Mouse (Mus musculus): ENCODE measurements around the gene Timm23.
"Not testable (repeated sequence)": the region's sequence is repeated elsewhere in the genome, so short reads cannot be mapped to it uniquely, and the experiment has no call there.

The Timm23 gene

DNA sequence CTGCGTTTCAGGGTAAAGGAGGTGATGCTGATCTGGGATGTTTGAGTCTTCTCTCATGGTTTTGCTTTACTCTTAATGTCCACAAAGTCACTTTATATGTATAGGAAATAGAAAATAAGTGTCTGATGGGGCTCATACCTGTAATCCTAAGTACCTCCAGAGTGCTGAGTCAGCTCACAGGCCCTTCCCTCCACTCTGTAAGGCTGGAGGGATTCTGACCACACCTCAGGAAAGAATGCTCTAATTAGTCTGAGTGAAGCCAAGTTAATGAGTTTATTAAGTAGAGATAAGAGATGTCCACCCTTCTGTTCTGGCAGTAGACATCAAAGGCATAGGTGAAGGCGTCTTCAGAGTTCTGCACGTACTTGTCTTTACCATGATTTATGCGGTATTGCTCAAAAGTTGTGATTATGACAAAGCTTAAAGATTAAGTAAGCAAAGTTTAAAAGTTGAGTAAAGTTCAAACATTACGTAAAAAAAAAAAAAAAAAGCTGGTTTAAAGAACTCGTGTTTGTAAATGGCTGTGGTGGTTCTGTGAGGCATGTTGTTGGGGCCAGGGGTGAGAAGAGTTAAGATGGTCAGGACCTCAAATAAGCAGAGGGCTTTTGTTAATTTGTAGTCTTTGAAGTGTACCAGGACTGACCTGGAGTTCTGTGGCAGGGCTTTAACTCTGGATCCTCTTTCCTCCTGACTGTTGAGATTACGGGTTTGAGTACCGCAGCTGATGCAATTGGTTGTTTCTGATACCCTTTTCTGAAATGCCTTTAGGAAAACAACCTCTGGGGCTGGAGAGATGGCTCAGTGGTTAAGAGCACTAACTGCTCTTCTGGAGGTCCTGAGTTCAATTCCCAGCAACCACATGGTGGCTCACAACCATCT lies 37.3 kb downstream of the Timm23 start:
- peak; percentile 61 for DNase-seq

DNA sequence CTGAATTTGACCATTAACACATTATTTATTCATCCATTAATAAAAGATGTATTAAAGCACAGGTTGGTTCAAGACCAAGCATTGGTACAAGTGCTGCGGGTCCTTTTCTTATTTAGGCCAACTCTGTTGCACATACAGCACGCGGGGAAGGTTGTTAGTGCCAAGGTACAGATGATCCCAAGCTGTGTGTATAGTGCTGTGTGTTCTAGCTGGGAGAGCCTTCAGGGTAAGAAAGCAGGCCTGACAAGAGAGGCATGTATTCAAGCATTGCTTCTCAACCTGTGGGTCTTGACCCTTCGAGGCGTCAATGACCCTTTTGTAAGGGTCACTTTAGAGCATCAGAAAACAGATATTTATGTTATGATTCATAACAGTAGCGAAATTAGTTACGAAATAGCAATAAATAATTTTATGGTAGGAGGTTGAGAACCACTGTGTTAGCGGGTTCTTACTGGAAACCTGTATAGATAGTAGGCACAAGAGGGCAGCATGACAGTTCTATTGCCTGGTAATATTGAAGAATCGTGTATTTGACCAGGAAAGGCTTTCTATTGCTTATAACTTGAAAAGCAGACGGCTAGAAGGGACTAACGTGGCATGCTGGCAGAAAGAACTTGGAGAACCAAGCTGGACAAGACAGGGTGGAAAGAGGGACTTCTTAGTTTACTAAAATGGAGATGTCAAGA lies 38.4 kb downstream of the Timm23 start:
- DNase-seq, result no peak

DNA sequence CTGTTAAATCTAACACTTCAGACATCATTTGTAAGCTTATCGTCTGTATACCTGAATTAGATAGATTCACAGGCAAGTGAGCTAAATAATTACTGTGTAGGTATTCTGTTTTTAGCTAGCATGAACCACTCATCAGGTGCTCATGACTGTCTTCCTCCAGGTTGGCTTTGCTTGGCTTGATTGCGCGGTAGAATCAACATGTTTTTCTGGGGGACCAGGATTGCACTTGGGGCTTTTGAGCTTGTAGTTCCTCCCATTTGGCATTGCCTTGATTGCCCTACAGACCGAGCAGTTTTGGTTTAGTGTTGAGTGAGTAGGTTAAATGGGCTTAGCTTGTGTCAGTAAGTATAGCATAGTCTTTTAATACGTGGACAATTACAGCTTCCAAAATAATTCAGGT lies 39.5 kb downstream of the Timm23 start:
- no peak for DNase-seq

DNA sequence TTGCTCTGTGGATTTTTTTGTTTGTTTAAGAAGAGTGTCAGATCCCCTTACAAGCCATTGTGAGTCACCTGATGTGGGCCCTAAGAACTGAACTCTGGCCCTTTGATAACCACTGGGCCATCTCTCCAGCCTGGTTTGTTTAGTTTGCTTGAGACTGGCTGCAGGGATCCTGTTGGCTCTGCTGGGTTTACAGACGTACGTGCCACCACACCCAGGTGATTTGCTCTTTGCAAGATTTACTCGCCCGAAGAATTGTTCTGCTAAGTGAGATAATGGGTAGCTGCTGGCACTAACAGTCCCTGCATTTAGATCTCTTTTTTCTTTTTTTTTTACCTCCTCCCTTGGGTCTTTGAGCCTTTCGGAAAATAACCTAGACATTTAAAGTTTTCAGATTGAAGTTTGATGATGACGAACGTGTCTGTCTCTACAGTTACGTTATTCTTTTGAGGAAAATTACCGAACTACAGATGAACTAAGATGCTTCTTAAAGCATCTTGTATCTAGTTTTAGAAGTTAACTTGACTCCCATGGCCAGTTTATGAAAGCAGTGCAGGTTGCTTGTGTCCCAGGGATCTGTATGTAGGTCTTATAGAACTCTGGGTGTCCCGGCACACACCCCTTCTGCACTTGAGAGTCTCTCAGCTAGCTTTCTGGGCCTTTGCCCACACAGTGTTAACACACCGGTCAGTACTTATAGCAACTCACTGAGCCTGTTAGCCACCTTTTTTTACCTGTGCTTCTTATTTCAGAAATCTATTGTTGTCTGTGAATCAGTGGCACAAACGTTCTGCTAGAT lies 40.4 kb downstream of the Timm23 start:
- DNase-seq, result peak; percentile 67

DNA sequence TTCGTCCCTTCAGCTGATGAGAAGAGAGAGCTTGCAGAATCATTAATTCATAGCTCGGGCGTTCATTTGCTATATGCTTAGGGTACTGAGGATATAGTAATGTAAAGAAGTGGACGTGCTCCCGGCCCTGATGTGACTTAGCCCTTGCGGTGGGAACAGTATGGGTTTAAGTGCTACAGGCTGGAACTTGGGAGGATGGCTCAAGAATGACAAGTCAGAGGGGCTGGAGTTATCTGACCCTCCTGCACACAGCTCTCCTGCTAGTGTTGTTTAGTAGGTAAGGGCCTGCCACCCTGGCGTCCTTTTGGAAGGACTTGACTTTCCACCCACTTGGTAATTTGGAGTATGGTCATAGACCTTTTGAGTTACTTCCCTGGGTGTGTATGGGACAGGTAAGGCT lies 41.1 kb downstream of the Timm23 start:
- peak; percentile 48 for DNase-seq

DNA sequence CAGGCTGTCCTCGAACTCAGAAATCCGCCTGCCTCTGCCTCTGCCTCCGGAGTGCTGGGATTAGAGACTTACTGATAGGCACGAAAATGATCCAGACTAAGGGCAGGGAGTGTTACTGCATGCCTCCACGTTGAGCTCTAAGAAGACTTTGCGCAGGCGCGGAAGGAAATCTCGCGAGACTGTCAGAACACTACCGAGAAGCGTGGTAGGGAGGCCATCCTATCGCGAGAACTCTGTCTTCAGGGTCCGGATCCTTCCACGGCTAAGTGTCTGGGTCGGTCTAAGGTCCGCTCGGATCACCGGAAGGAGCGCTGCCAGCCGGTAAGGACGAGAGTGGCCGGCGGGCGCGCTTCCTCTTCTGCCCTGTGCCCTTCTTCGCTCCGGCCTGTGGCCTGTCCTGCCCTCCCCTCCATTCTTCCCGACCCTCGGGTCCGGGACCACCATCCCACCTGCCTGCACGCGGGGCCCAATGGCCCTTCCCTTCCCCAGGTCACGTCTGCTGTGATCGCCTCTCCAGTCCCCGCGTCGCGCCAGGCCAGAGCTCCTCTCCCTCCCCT lies 41.9 kb downstream of the Timm23 start, which contains the start of gene Ncoa4:
TSS of gene Ncoa4 (plus strand) at position 176 of the 557 bp plus-strand sequence.
- DNase-seq, result peak; percentile 99

DNA sequence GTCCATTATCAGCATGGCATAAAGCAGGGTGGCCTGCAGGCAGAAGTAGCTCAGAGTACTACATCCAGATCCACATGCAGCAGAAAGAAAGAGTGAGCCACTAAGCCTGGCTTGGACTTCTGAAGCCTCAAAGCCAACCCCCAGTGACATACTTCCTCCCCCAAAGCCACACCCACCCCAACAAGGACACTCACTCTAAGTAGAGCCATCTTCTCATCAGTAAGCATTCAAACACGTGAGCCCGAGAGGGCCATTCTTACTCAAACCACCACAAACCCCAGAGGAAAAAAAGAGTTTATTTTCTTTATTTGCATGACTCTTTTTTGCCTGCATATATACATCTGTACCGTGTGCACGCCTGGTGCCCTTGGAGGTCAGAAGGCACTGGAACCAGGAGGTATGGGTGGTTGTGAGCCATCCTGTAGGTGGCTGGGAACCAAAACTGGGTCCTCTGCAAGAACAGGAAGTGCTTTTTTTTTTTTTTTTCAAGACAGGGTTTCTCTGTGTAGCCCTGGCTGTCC lies 42.5 kb downstream of the Timm23 start:
- peak; percentile 31 for DNase-seq

DNA sequence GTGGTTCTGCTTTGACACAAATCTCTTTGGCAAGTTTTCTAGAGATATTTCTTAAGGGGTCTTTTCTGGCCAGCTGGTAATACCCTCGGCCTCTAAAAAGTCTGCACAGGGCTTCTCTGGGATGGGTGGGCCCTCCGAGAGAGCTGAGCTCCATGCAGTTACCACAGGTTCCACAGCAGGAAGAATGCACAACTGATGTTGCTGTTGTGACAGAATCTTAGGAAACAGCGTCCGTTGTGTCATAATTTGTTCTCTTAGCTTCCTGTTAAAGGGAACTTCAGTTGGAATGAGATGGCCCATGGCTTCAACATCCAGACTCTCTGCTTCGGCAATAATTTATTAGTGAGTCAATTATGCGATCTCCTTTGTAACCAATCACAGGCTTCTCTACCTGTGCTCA lies 46.9 kb downstream of the Timm23 start:
- no peak for DNase-seq

DNA sequence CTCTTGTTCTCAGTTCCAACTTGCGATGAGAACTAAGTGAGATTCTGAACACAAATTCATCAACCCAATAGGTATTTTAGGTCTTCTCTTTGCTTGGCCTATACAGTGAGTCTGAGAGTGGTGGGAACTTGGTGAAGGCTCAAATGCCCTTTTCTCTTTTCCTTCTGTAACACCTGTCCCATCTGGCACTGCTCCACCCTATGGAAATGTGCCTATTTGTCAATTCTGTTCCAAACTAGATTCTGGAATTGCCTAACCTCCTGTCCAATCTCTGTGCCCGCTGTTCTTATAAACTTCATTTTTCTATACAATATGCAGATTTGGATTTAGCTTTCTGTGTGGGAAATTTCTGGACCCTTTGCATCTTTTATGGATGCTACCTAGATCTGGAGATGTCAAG lies 48.5 kb downstream of the Timm23 start:
- DNase-seq, result no peak

DNA sequence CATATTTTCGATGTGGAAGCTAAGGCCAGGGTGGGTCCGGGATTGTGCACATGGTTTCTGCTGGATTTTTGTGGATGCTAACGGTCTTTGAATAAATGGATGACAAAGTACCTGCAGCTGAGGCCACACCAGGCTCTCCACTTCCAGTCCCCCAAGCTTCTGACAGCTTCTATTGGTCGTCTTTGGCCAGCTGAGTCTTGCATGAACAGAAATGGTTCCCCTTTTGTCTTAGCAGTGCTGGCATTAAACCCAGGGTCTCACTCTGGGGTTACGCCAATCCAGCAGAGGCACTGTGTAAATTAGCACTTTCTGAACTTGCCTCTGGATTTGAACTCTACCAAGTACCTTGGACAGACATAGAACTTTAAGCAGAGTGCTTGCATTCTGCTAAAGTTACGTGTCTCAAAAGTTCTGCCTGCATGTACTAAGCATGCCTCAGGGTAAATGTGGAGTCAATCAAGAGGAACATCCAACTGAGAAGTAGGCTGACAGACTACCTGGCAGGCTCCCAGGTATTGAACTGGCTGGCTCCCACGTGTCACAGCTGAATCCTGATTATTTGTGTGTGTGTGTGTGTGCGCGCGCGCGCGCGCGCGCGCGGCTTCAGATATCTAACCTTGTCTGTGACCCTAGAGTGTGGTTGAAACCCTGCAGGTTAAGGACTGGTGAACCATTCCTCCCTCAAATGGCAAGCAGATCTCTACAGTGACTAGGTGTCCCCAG lies 49.3 kb downstream of the Timm23 start:
- DNase-seq, result no peak

DNA sequence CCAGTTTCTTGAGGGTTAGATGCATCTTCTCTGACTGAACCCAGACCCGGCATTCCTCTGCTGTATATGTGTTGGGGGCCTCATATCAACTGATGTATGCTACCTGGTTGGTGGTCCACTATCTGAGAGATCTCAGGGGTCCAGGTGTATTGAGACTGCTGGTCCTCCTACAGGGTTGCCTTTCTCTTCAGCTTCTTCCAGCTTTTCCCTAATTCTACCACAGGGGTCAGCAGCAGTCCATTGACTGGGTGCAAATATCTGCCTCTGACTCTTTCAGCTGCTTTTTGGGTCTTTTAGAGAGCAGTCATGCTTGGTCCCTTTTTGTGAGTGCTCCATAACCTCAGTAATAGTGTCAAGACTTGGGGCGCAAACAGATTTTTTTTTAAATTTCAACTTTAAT lies 50.8 kb downstream of the Timm23 start:
- DNase-seq, result no peak

DNA sequence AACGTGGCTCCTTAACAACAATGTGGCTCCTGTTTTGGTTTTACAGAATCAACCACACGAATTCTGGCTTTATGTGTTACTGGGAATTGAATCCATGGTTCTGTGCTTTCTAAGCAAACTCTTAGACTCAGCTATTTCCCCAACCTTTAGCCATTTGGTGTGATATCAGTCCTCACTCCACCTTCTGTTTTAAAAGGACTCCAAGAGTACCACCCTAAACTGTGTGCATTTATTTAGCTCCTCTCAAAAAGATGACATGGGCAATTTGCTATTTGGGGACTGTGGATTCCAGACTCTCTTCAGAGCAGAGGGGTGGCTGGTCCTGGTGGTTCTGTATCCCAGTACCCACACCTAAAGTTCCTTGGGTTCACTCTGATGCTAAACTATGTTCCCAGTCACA lies 55.1 kb downstream of the Timm23 start:
- no peak for DNase-seq

DNA sequence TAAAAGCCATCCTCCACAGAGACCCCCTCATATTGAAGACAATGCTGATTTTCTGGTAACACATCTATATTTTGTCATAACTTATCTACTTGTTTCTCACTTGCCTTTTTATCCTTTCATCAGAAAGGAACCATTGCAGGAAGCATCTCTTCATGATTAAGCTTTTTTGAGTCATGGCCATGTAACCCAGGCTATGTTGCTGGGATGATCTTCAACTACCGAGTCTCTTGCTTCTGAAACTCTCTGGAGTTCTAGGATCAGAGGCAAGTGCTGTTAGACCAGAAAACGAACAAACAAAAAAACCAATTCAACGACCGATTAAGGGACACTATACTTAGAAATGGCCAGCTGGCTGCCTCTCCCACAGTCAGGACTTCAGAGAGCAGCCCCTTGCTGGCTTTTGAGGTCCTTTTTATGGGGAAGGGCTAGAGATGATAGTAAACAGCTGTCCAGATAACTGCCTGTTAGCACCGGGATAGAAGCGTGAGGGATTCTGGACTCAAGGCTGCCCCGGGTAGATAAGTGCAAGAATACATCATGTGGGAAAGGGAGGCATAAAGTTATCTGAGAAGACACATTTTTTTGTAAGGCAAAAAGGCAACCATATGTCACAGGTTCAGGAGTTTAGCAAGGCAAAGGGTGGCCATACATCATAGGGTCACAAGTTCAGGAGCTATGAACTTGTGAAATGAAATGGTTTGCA lies 55.7 kb downstream of the Timm23 start:
- peak; percentile 83 for DNase-seq

DNA sequence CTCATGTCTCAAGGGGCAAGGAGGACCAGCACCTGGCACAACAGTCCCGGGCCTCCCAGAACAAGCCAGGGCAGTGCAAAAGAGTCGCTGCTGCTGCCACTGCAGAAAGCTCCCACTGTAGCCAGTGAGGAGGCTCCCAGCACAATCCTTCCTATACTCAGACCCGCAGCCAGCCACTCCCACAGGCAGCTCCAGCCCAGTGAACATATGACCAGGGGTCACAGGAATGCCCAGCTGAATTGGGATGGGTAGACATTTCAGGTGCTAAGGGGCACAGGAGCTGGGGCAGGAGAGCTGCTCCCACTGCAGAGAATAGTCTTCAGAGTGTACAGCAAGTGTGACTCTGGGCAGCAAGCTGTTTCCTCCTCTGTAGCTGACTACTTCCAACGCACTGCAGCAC lies 56.3 kb downstream of the Timm23 start:
- DNase-seq, result peak; percentile 69

DNA sequence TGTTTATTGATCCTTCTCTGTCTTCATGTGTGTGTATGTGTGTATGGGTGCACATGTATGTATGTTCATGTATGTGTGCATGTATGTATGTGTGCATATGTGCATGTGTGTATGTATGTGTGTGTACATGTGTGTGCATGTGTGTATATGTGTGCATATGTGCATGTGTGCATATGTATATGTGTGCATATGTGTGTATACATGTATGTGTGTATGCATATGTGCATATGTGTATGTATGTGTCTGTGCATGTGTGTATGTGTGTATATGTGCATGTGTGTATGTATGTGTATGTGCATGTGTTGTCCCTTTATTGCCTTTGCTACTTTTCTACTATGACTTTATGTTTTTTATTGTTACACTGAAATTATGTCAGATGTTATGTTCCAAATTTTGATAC lies 57.0 kb downstream of the Timm23 start:
- no peak for DNase-seq

DNA sequence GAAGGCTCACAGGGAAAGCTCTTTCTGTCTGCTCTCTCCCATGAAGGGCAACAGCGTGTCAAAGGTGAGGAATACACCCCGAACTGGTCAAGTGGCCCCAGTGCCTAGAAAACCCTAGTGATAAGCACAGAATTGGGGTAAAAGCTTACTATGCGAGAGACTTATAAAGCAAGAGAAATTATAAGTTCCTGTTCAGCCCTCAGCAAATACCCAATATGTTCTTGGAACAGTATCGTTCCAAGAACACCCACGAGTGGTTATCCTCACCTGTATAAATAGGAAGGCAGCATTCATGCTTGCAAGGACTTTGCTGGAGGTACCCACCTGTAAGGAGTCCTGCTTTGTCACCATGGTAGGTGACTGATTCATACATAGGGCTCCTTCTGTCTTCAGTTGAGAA lies 60.0 kb downstream of the Timm23 start, which contains the start of gene Msmb:
TSS of gene Msmb (plus strand) at position 301 of the 400 bp plus-strand sequence.
- DNase-seq, result no peak

DNA sequence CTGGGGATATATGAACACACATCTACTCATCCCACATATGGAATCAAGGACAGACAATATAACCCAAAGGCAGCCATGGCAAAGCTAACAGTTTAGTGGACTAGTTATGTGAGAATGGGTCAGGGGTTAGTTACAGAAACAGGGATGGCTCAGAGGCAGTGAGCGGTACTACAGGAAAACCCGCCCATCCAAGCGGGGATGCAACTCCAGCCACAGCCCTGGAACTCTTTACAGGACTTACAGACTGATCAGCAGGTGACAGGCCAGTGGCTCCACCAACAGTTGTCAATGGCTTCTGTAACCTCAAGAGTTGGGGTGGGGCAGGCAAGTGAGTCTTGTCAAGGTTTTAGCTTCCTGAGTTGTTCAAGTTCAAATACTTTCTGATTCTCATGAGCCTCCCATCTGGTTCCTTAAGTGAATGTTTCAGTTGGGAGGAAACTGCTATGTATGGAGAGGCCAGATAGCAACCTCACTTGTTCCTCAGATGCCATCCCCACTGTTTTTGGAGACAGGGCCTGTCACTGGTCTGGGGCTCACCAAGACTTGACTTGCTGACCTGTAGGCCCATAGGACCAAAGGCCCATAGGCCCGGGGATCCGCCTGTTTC lies 61.2 kb downstream of the Timm23 start:
- no peak for DNase-seq

DNA sequence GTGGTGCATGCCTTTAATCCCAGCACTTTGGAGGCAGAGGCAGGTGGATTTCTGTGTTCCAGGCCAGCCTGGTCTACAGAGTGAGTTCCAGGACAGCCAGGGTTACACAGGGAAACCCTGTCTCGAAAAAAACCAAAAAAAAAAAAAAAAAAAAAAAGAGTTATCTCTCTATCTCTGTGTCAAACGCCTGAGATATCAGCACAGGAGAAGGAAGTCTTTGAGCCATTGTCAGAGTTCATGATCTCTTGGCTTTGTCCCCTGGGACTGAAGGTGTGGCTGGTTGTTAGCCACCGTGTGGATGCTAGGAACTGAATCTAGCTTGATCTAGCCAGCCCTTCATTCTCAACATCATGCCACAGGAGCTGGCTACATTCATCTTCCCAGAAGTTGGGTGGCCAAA lies 65.2 kb downstream of the Timm23 start:
- not testable (repeated sequence) for DNase-seq

DNA sequence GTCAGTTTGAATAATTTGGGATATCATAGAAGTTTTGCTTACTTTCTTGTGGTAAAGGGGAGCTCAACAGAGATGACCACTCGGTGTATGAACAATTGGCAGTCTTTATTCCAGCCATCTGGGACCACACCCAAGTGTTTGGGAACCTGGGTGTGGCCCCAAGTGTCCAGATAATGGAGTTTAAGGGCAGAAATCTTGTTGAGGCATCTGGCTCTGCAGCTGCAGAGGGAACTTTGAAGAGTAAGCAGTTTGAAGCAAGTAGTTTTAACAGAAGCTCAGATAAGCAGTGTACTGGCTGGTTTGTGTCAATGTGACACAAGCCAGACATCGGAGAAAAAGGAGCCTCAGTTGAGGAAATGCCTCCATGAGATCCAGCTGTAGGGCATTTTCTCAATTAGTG lies 67.4 kb downstream of the Timm23 start:
- DNase-seq, result peak; percentile 57

DNA sequence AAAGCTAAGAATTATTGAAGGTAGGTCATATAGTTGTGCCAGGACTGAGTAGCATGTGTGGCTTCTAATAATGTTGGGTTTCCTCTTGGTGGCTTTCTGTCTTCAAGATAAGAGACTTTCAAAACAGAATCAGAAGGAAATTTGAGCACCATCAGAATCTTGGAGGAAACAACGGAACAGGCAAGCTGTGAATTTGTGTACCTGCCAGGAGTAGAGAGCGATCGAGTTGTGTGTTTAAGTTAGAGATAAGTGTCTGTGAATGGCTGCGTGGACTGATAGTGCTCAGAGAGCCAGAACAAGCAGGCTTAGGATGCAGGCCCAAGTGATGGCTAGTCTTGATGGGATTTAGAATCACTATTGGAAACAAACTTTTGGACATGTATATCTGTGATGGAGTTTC lies 69.9 kb downstream of the Timm23 start:
- DNase-seq, result peak; percentile 61
